Mouse (Mus musculus): ENCODE measurements around the gene Pard3. TPM values are rescaled to one million over a fixed set of nuclear protein-coding genes. Genes with fewer than 3 reads are reported as not detected.
A peak's percentile ranks its signal among the peaks of the same experiment; 100 is the strongest.
"Not testable (repeated sequence)": the region's sequence is repeated elsewhere in the genome, so short reads cannot be mapped to it uniquely, and the experiment has no call there.

The Pard3 gene
- polyA plus RNA-seq, 1 experiment from 2014 or later = 21.0 TPM

DNA sequence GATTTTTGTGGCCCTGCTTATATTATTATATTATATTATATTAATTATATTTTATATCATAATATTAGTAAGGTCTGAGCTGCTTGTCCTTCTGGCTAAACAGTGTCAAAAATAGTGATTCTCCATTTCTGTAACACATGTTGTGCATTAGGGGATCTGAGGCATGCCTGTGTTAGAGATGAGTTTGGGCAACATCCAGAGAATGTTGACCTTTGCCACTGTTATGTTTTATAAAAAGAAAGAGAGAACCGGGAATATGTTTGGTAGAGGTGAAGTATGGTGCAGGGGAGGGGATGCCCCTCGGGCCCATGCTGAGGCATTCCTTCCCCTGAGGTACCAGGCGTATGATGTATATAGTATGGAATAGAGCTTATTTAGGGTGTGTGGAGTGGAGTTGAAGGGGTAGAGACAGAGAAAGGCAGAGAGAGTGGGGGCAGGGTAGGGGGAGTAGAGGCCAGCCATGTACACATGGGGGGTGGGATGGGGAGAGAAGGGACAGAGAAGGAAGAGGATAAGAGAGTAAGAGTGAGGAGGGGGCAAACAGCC, 95.8 kb downstream of the Pard3 start:
- no peak overlapping the region for H3K9ac ChIP-seq (ENCODE audit: low read length)
- no peak overlapping the region for H3K4me2 ChIP-seq (ENCODE audit: low read depth, low read length)
- no peaks in the 10 kb centered on the region for H3K36me3 ChIP-seq (ENCODE audit: control insufficient read depth, insufficient read depth, low read length)
- H3K4me1 ChIP-seq (ENCODE audit: control insufficient read depth, insufficient read depth, low read length) = peaks cover 6% of the 10 kb centered on the region; the same call in 1 of the 2 replicates
- H3K4me3 ChIP-seq (replicated peaks; ENCODE audit: low read length) = no peak overlapping the region
- no peak overlapping the region for H3K27ac ChIP-seq (ENCODE audit: low read length)
- H3K9me3 ChIP-seq (replicated peaks; ENCODE audit: control insufficient read depth, low read length) = no peaks in the 10 kb centered on the region
- H3K27me3 ChIP-seq (ENCODE audit: control insufficient read depth, insufficient read depth, low read length) = no peaks in the 10 kb centered on the region
- ATAC-seq (ENCODE audit: insufficient read depth, low FRiP score) = no peak
- WGBS = 36% methylated on average over 3 of the region's 3 CpGs

DNA sequence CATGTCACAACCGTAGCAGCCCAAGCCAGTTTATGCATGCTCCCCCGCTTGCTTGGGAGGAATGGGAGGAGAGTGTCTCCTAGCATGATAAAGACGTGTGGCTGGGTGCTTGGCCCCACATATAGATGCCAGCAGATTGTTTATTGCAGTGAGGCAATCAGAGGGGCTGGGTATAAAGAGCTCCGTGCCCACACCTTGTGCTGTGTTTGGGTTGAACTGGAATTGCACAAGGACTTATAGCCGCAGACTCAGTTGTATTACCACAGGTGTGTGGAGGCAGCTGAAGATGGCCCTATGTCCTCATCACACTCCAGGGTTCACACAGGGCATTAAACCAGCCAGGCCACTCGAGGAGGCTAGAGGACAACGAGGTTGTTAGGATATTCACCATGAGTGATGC, 98.2 kb downstream of the Pard3 start:
- ATAC-seq (ENCODE audit: insufficient read depth, low FRiP score) = no peak
- Histone ChIP-seq H3K9ac (ENCODE audit: low read length) (no peak overlapping the region), H3K4me1 (ENCODE audit: control insufficient read depth, insufficient read depth, low read length) (peaks cover 5% of the 10 kb centered on the region; the same call in 1 of the 2 replicates), H3K36me3 (ENCODE audit: control insufficient read depth, insufficient read depth, low read length) (no peaks in the 10 kb centered on the region), H3K9me3 (replicated peaks; ENCODE audit: control insufficient read depth, low read length) (no peaks in the 10 kb centered on the region), H3K27me3 (ENCODE audit: control insufficient read depth, insufficient read depth, low read length) (no peaks in the 10 kb centered on the region), H3K27ac (ENCODE audit: low read length) (no peak overlapping the region), H3K4me3 (replicated peaks; ENCODE audit: low read length) (no peak overlapping the region), H3K4me2 (ENCODE audit: low read depth, low read length) (no peak overlapping the region)
- 83% methylated on average over 7 of the region's 7 CpGs for WGBS

DNA sequence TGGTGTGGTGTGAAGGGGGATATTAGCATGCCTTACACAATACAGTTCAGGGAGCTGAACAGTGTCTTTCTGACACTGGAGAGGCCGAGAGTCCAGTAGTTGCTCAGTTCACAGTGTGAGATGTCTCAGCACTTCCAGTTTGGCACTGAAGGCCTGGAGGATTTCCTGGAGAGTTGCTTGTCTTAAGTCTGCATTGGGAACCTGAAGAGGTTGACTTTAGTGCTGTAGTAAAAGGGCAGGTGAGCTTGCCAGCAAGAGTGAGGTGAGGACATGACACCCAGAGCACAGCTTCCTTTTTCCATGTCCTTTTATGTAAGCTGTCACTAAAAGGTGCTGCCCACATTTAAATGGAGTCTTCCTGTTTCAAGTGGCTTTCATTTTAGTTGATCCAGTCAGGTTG, 99.1 kb downstream of the Pard3 start:
- no peak for ATAC-seq (ENCODE audit: insufficient read depth, low FRiP score)
- WGBS = 86% methylated on average over 1 of the region's 1 CpGs
- H3K4me2 ChIP-seq (ENCODE audit: low read depth, low read length) = no peak overlapping the region

DNA sequence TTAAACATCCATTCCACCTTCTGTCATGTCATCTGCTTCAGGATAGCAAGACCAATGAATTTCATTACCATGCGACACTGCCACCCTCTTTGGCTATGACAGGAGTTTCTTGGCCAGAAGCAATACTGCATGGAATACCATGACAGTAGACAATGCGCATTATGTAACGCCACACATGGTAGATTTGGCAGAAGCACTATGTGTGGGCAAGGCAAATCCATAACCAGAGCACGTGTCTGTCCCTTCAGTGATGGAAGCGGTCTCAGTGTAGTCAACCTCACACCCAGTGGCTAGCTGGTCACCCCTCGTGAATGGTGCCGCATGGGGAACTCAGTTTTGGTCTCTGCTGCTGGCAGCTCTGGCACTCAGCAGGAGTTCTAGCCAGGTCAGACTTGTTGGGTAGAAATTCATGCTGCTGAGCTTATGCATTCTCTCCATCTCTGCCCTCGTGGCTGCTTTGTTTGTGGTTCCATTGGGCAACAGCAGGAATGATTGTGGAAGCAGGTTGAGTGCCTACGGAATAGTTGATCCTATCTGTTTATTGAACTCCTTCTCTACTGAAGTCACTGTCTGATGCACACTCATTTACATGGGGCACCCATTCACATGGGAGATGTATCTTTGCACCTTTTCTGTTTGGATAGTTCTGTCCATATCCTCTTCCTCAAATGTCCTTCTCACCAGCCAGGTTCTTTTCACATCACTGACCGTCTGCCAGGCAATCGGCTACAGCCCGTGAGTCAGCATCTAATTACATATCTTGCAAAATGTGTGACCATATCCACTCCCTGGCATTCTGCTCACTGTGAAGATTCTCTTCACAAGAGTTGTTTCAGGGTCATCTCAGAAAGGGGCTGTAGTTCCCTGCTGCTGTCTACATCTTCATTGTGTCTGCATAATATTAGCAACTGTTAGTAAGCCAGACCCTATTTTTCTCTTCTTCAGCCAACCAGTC, 100.9 kb downstream of the Pard3 start:
- Histone ChIP-seq H3K4me1 (ENCODE audit: control insufficient read depth, insufficient read depth, low read length) (no peaks in the 10 kb centered on the region), H3K27ac (ENCODE audit: low read length) (no peak overlapping the region), H3K36me3 (ENCODE audit: control insufficient read depth, insufficient read depth, low read length) (no peaks in the 10 kb centered on the region), H3K4me3 (replicated peaks; ENCODE audit: low read length) (no peak overlapping the region), H3K27me3 (ENCODE audit: control insufficient read depth, insufficient read depth, low read length) (no peaks in the 10 kb centered on the region), H3K9me3 (replicated peaks; ENCODE audit: control insufficient read depth, low read length) (no peaks in the 10 kb centered on the region), H3K4me2 (ENCODE audit: low read depth, low read length) (no peak overlapping the region), H3K9ac (ENCODE audit: low read length) (no peak overlapping the region)
- ATAC-seq (ENCODE audit: insufficient read depth, low FRiP score) = no peak
- 93% methylated on average over 12 of the region's 12 CpGs for WGBS

More for the DNA sequence above, 99.1 kb downstream of the Pard3 start:
- Histone ChIP-seq H3K27me3 (ENCODE audit: control insufficient read depth, insufficient read depth, low read length) (no peaks in the 10 kb centered on the region), H3K4me1 (ENCODE audit: control insufficient read depth, insufficient read depth, low read length) (no peaks in the 10 kb centered on the region), H3K27ac (ENCODE audit: low read length) (no peak overlapping the region), H3K9ac (ENCODE audit: low read length) (no peak overlapping the region), H3K9me3 (replicated peaks; ENCODE audit: control insufficient read depth, low read length) (no peaks in the 10 kb centered on the region), H3K36me3 (ENCODE audit: control insufficient read depth, insufficient read depth, low read length) (no peaks in the 10 kb centered on the region), H3K4me3 (replicated peaks; ENCODE audit: low read length) (no peak overlapping the region)

DNA sequence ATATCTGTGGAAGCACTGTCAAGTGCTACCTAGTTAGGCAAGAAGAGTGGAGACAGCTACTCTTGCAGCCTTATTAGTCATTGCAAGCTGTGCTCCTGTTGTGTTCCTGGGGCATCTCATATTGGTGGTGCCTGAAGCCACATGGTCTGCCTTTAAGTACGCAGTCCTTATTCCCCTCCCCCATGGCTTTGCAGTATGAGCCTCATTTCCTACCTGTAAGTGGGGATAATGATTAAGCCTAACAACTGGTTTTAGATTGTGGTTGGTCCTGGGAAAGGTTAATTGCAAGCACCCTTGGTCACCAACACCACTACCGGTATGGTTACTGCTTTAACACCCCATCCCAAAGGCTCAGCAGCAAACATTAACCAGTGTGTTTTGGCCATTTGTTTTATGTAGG, 104.8 kb downstream of the Pard3 start:
- peaks cover 7% of the 10 kb centered on the region; the same call in 1 of the 2 replicates for H3K4me1 ChIP-seq (ENCODE audit: control insufficient read depth, insufficient read depth, low read length)

DNA sequence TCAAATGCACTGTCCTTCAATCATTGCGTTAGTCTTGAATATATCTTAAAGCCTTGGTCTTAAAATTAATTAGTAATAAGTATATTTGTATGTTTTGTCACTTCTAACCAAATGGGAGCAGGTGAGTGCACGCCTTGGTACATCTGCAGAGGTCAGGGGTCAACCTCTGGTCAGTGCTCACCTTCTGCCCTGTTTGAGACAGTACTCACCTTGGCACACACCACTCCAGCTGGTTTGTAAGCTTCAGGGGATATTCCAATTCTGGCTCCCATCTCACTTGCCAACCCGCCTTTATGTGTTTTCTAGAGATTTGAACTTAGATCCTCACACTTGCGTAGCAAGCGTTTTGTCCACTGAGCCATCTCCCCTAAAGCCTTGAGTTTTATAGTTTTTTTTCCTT, 105.7 kb downstream of the Pard3 start:
- peaks cover 7% of the 10 kb centered on the region; the same call in 1 of the 2 replicates for H3K4me1 ChIP-seq (ENCODE audit: control insufficient read depth, insufficient read depth, low read length)

More for the DNA sequence above, 104.8 kb downstream of the Pard3 start:
- H3K27me3 ChIP-seq (ENCODE audit: control insufficient read depth, insufficient read depth, low read length) = no peaks in the 10 kb centered on the region
- ATAC-seq (ENCODE audit: insufficient read depth, low FRiP score) = no peak
- H3K27ac ChIP-seq (ENCODE audit: low read length) = no peak overlapping the region
- 81% methylated on average over 2 of the region's 2 CpGs for WGBS
- H3K9me3 ChIP-seq (replicated peaks; ENCODE audit: control insufficient read depth, low read length) = no peaks in the 10 kb centered on the region
- no peak overlapping the region for H3K4me2 ChIP-seq (ENCODE audit: low read depth, low read length)
- H3K36me3 ChIP-seq (ENCODE audit: control insufficient read depth, insufficient read depth, low read length) = no peaks in the 10 kb centered on the region
- no peak overlapping the region for H3K9ac ChIP-seq (ENCODE audit: low read length)
- no peak overlapping the region for H3K4me3 ChIP-seq (replicated peaks; ENCODE audit: low read length)

DNA sequence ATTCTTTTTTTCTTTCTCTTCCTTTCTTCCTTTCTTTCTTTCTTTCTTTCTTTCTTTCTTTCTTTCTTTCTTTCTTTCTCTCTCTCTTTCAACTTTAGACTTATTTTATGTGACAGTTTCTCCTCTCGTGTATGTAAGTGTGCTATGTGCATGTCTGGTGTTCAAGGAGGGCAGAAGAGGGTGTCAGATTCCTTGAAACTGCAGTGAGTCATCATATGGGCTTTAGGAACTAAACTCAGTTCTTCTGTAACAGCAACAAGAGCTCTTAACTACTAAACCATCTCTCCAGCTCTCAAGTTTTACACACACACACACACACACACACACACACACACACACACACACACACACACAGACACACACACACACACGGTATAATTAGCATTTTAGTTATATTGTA, 106.7 kb downstream of the Pard3 start:
- H3K4me1 ChIP-seq (ENCODE audit: control insufficient read depth, insufficient read depth, low read length); H3K9me3 ChIP-seq (replicated peaks; ENCODE audit: control insufficient read depth, low read length); H3K4me3 ChIP-seq (replicated peaks; ENCODE audit: low read length); H3K27ac ChIP-seq (ENCODE audit: low read length); H3K36me3 ChIP-seq (ENCODE audit: control insufficient read depth, insufficient read depth, low read length); H3K4me2 ChIP-seq (ENCODE audit: low read depth, low read length); ATAC-seq (ENCODE audit: insufficient read depth, low FRiP score); H3K27me3 ChIP-seq (ENCODE audit: control insufficient read depth, insufficient read depth, low read length); H3K9ac ChIP-seq (ENCODE audit: low read length): not testable (repeated sequence)
- 63% methylated on average over 2 of the region's 2 CpGs for WGBS

More for the DNA sequence above, 105.7 kb downstream of the Pard3 start:
- Histone ChIP-seq H3K9ac (ENCODE audit: low read length) (no peak overlapping the region), H3K36me3 (ENCODE audit: control insufficient read depth, insufficient read depth, low read length) (no peaks in the 10 kb centered on the region), H3K27me3 (ENCODE audit: control insufficient read depth, insufficient read depth, low read length) (no peaks in the 10 kb centered on the region), H3K27ac (ENCODE audit: low read length) (no peak overlapping the region), H3K4me2 (ENCODE audit: low read depth, low read length) (no peak overlapping the region), H3K9me3 (replicated peaks; ENCODE audit: control insufficient read depth, low read length) (no peaks in the 10 kb centered on the region), H3K4me3 (replicated peaks; ENCODE audit: low read length) (no peak overlapping the region)
- WGBS = 92% methylated on average over 5 of the region's 5 CpGs
- no peak for ATAC-seq (ENCODE audit: insufficient read depth, low FRiP score)

DNA sequence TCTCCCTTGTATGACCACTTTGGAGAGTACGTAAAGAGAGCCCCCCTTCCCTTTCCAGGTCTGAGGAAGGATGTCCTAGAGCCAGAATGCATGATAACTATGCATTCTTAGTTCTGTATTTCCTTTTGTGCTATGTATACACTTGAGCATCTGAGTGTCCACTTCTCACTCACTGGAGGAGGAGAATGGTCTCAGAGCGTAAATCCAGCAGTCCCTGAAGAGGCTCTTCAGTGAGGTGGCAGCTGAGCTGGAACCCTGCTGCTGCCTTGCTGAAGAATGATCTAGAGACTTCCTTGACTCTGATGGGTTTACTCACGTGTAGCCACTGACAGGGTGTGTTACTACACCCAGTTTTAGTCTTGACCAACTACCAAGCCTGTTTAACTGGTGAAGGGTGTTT, 107.2 kb downstream of the Pard3 start:
- Histone ChIP-seq H3K36me3 (ENCODE audit: control insufficient read depth, insufficient read depth, low read length) (no peaks in the 10 kb centered on the region), H3K4me2 (ENCODE audit: low read depth, low read length) (no peak overlapping the region), H3K4me1 (ENCODE audit: control insufficient read depth, insufficient read depth, low read length) (peaks cover 7% of the 10 kb centered on the region; the same call in 1 of the 2 replicates), H3K9ac (ENCODE audit: low read length) (no peak overlapping the region), H3K27ac (ENCODE audit: low read length) (0 out of 2 replicates have a peak overlapping the region, but pooled peaks have one; percentile 31), H3K9me3 (replicated peaks; ENCODE audit: control insufficient read depth, low read length) (no peaks in the 10 kb centered on the region), H3K27me3 (ENCODE audit: control insufficient read depth, insufficient read depth, low read length) (no peaks in the 10 kb centered on the region), H3K4me3 (replicated peaks; ENCODE audit: low read length) (no peak overlapping the region)
- no peak for ATAC-seq (ENCODE audit: insufficient read depth, low FRiP score)
- 93% methylated on average over 3 of the region's 3 CpGs for WGBS

DNA sequence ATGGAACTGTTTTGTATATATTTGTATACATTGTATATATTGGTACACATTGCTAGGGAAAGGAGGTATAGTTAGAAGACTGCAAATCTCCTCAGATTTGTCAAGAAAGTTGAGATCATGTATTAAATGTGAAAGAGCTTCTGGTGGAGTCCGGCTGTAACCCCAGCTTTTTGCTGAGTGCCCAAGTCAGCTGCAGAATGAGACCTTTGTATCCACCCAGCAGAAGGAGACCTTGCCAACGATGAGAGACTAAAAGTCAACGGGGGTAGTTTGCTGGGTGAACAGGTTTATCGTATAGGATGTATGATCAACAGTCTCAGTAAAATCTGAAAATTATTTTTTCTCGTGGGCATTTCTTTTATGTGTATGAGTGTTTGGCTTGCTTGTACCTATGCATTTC, 109.8 kb downstream of the Pard3 start:
- Histone ChIP-seq H3K27me3 (ENCODE audit: control insufficient read depth, insufficient read depth, low read length) (no peaks in the 10 kb centered on the region), H3K4me3 (replicated peaks; ENCODE audit: low read length) (no peak overlapping the region), H3K4me1 (ENCODE audit: control insufficient read depth, insufficient read depth, low read length) (peaks cover 7% of the 10 kb centered on the region; the same call in 1 of the 2 replicates), H3K27ac (ENCODE audit: low read length) (no peak overlapping the region), H3K36me3 (ENCODE audit: control insufficient read depth, insufficient read depth, low read length) (no peaks in the 10 kb centered on the region), H3K9ac (ENCODE audit: low read length) (no peak overlapping the region), H3K4me2 (ENCODE audit: low read depth, low read length) (no peak overlapping the region), H3K9me3 (replicated peaks; ENCODE audit: control insufficient read depth, low read length) (no peaks in the 10 kb centered on the region)
- ATAC-seq (ENCODE audit: insufficient read depth, low FRiP score) = no peak
- WGBS = 86% methylated on average over 5 of the region's 5 CpGs
